Comparison of ENCODE assay signal across 22 mouse cellular contexts in the genomic region with DNA sequence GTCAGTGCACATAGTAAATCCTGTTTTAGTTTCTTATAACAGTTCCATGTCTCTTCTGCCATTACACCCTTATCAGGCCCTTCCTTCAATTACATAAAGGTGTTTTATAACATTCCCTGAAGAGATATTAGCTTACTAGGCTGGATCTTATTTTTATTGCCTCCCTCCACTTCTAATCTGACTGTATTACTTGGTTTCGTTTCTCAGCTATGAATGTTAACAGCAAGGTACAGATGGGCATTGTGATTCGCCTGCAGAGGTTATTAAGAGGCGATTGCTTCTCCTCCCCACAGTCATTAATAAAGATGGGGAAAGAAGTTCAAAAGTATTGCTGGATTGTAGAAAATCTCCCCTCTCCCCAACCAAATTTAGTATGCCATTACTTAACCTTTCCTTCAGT.
"Had no signal": no experiment of that assay in that cellular context is flagged by ENCODE, and none has a peak within 500 bp of the region (broad histone marks: within the 10 kb centered on the region; RNA-seq: fewer than 3 reads in every experiment).

No protein-coding gene starts in this region.

- H3K4me2 ChIP-seq: heart, embryonic 11.5 days; heart, embryonic 13.5 days; heart, embryonic 15.5 days; hindbrain, embryonic 13.5 days; hindbrain, embryonic 15.5 days; limb, embryonic 12.5 days; liver, embryonic 11.5 days had no signal

- H3K36me3 ChIP-seq: heart, embryonic 13.5 days; heart, embryonic 15.5 days; hindbrain, embryonic 13.5 days; hindbrain, embryonic 15.5 days; limb, embryonic 10.5 days; limb, embryonic 12.5 days had no signal

- H3K27ac ChIP-seq: heart, adult 2 months; heart, embryonic 13.5 days; heart, embryonic 15.5 days; hindbrain, embryonic 13.5 days; hindbrain, embryonic 15.5 days; hindbrain, postnatal 0 days; layer of hippocampus, adult 2 months; left cerebral cortex, adult 2 months; limb, embryonic 10.5 days; limb, embryonic 12.5 days had no signal

- DNase-seq: gastrocnemius, postnatal 14 days; gastrocnemius, postnatal 36 days; heart, adult 2 months; heart, postnatal 14 days; heart, postnatal 36 days; kidney, adult 18-20 months; kidney, adult 8-10 months; kidney, postnatal 10 days; kidney, postnatal 25 days; kidney, postnatal 4 days; liver had no signal

- H3K4me3 ChIP-seq: heart, adult 2 months; heart, embryonic 13.5 days; heart, embryonic 15.5 days; hindbrain, embryonic 13.5 days; hindbrain, embryonic 15.5 days; layer of hippocampus, adult 2 months; left cerebral cortex, adult 2 months; limb, embryonic 10.5 days; limb, embryonic 12.5 days had no signal

- ATAC-seq: hindbrain, postnatal 0 days had no signal

- H3K4me1 ChIP-seq: heart, embryonic 13.5 days; heart, embryonic 15.5 days; hindbrain, embryonic 13.5 days; hindbrain, embryonic 15.5 days had no signal

- H3K27me3 ChIP-seq: heart, embryonic 13.5 days; heart, embryonic 15.5 days; hindbrain, embryonic 13.5 days; hindbrain, embryonic 15.5 days; limb, embryonic 12.5 days had no signal

- H3K9me3 ChIP-seq: heart, embryonic 13.5 days; heart, embryonic 15.5 days; hindbrain, embryonic 13.5 days; hindbrain, embryonic 15.5 days; limb, embryonic 10.5 days; limb, embryonic 12.5 days had no signal

- H3K9ac ChIP-seq: heart, embryonic 13.5 days; heart, embryonic 15.5 days; hindbrain, embryonic 13.5 days; hindbrain, embryonic 15.5 days; limb, embryonic 12.5 days had no signal
